Mouse (Mus musculus) megakaryocyte, embryonic 14.5 days (primary cell): ENCODE measurements around the gene Pdxdc1.

Experiments
- FLI1 ChIP-seq: IDR thresholded peaks from 2 replicates; pipeline ENCODE4 v1.6.1; 2012; ENCODE audit warnings: low read length, inconsistent platforms, mixed read lengths
- GATA1 ChIP-seq: IDR thresholded peaks from 3 replicates; pipeline ENCODE4 v1.6.1; 2012; ENCODE audit warnings: mixed read lengths, low read length, inconsistent platforms, borderline replicate concordance

GRCm38 (mm10) chr16:13951245-13951644 is 48.3 kb upstream of the Pdxdc1 start:
- TF ChIP-seq FLI1 (no peak), GATA1 (no peak)
